Mouse (Mus musculus) stomach, postnatal 0 days (tissue): ENCODE measurements around the gene Olfr1367.

Experiments
- CTCF ChIP-seq: IDR thresholded peaks from 2 replicates; pipeline ENCODE4 v1.5.1; 2016; ENCODE audit warnings: antibody characterized with exemption, low read depth, mild to moderate bottlenecking, moderate library complexity
- EP300 ChIP-seq: optimal IDR thresholded peaks from 2 replicates; pipeline ENCODE3; 2016; ENCODE audit warnings: antibody characterized with exemption

GRCm38 (mm10) chr13:21320262-21320661 is 26.4 kb upstream of the Olfr1367 start:
- TF ChIP-seq CTCF (no peak), EP300 (no peak)
